Mouse (Mus musculus): ENCODE data around the gene Chl1. TPM values are rescaled to one million over a fixed set of nuclear protein-coding genes. Genes with fewer than 3 reads are reported as not detected.

The Chl1 gene
- total RNA-seq, 2 experiments from 2014 or later: 0.10 to 0.41 TPM

DNA sequence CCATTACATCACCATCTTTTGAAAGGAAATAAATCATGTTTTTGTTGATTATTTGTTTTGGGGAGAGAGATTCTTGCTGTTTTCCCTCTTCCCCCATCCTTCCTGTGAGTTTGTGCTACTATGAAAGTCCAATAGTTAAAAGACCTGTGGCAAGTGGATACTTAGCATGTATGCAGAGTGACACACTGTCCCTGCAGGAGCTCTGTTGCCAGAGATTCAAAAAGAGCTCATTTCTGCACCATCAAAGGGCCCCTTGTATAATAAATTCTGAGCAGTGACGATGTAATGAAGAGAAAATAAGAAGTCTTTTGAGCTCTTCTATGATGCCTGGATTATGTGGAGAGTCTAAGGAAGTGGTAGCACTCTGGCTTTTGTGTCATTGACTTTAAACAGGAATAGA is 33.4 kb downstream of the Chl1 start:
- no peak for DNase-seq

GRCm38 (mm10) chr6:103546314-103546713 is 35.9 kb downstream of the Chl1 start:
- DNase-seq: no peak

- DNase-seq: no peak
These were observed 39.5 kb downstream of the Chl1 start for GRCm38 (mm10) chr6:103549929-103550328.

GRCm38 (mm10) chr6:103558037-103558893 is 47.9 kb downstream of the Chl1 start:
- no peak for DNase-seq

DNA sequence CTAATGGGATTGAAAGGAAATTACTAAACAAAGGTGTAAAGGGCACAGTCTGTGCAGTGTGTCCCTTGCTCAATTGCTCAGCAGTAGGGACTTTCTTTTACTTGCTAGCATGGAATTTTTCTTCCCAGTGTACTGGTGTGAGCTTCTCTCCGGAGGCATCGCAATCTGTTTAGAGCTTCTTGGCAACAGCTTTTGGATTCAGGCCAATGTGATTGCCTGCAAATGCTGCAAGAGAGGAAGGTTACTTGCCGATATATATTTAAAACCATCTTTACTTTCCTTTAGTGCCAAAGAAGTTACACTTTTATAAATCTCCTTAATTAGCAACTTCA is 48.5 kb downstream of the Chl1 start:
- peak; percentile 21 for DNase-seq

DNA sequence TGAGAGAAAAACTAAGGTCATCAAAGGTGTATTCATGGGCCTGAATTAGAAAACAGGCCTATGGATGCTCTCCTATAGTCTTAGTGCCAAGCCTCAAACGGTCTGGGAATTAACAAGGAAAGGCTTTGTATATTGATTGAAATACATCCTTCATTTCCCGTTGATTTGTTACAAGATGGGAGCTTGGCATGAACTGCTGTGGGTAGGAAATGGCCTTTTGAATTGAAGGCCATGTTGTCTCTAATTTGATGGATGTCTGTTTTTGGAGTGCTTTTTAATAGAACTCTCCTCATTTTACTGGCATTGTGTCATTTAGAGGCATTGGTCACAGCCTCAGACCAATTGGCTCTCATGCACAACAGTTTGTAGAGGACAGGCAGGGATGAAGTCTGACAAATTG is 49.0 kb downstream of the Chl1 start:
- DNase-seq: no peak

GRCm38 (mm10) chr6:103564811-103565210 is 54.4 kb downstream of the Chl1 start:
- DNase-seq: no peak

DNA sequence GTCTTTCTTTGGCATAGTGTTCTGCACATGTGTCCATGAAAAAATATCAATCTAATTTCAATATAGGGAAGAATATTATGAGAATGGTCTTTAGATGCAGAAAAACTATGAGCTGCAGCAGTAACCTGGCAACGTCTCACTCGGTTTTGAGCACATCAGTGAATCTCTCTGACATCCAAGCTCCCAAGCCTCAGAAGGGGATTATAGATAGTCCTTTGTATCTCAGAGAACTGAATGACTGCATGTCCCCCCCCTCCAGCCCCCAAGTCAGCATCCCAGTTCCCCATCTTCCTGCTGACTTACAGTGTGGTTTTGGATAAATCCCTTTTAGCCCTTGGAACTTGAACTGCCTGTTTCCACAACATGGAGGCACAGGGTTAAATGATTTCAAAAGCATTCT is 56.9 kb downstream of the Chl1 start:
- DNase-seq: no peak

GRCm38 (mm10) chr6:103572659-103573058 is 62.3 kb downstream of the Chl1 start:
- no peak for DNase-seq

DNA sequence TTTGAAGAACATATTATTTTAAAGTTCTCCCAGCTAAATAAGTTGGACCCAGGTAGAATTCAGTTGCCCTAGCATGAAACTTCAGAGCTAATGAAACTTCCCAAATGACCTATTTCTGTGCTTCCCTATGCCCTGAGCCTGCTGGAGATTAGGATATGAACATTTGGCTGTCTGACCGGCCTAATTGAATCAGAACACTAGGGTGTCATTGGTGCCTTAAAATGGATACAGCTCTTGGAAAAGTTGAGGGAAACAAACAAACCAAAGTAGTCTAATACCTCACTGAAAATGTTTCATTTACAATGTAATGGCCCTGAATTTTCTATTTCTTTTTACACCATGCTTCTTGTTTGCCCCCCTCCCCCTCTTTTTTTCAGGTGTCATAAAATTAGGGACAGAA is 73.8 kb downstream of the Chl1 start:
- no peak for DNase-seq

GRCm38 (mm10) chr6:103585667-103586066 is 75.3 kb downstream of the Chl1 start:
- no peak for DNase-seq

DNA sequence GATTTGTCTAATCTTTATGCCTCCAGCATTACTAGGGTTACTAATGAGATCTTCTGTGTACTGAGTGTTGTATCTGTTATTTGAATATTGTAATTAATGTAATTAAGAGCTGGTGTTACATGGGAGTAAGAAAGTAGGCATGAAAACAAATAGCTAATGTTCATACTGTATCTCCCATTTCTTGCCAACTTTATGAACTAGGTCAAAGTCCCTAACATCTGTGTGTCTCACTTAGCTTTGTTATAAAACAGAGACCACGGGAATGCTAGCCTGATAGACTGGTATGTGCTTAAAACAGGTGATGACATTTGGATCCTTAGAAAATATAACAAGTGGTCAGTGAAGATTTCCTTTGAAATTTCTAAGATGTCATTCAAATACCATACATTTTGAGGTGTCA is 75.7 kb downstream of the Chl1 start:
- no peak for DNase-seq

GRCm38 (mm10) chr6:103602070-103602469 is 91.7 kb downstream of the Chl1 start:
- no peak for DNase-seq

DNA sequence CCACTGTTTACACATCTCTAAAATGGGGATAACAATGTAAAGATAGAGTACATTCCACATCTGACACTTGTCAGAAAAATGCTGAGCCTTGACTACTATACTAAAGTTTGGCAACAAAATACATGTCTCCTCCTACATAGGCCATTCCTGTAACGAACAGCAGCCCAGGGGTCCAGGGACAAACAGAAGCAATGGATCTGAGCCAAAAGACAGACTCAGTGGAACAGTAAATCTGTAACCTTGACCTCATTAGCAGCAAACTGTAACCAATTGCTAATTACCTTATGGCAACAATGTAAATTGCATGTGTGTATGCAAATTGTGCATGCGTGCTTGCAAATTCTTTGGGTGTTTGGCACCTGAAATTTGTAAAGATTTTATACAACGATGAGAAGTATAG is 100.3 kb downstream of the Chl1 start:
- no peak for DNase-seq

- DNase-seq: no peak
These were observed 102.2 kb downstream of the Chl1 start for GRCm38 (mm10) chr6:103612626-103613025.

DNA sequence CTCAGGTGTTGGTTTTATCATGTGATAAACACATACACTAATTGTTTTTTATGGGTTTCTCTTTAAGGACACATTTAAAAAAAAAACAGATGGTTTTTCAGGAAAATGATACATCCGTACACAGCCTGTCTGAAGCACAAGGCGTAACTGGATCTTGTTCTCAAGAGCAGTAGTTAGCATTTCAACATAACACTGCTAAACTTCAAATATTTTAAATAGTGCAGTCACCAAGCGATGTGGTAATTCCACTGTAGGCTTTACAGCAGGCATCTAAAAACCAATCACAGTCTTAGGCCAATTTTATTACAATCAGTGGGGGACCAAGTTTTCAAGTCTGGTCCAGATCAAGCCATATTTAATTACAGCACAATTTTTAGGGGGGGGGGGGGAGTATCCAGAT is 103.3 kb downstream of the Chl1 start:
- no peak for DNase-seq

DNA sequence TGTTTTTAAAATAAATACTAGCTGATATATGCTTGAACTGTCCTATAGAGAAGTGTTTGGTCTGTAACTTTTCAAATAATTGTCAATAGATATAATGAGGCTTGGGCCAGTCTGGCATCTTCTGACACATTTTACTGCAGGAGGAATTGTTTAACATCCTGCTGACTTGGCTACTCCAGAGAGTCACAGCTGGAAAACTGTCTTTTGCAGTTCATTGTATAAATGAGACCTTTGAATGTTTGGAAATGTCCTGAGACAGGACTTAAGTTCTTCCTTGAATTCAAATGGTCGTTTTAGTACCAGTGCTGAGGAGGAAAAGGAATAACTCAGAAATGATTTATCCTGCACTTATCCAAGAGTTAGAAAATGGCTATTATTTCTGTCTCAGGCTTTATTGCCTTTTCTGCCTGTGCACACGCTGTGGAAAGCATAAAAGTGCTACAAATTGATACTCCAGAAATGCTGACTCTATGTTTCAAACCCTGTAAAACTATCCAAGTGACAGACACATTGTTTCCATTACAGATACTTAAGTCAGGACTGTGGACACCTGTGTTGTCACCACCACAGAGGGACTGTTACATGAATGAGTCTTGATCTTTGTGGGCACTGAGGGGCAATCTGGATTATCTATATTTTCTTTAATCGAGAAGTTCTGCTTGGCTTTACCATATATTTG is 105.7 kb downstream of the Chl1 start:
- no peak for DNase-seq

- DNase-seq: no peak
These were observed 110.5 kb downstream of the Chl1 start for GRCm38 (mm10) chr6:103620880-103621279.

DNA sequence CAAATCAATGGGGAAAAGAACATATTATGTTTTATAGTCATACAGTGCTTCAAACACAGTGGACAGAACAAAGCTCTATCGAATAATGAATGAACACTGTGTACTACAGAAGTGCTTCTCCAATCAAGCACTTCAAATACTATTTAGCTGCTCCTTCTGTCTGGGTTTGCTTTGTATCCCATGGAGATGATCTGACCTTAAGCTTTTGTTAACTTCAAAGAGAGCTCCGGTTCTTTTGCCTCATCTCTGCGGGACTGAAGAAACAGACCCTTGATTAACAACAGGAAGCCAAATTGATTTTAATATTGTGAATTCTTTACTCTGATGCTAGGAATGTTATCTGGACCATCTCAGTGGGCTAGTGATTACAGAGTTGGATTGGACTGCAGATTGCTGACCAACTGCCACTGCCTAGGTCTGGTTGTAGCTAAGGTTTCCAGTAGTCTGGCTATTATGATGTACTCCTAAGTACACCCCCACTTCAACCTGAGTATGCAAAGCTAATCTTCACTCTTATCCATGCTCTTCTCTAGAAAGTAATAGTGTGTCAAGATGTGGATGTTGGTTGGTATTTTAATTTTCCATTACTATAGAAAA is 111.8 kb downstream of the Chl1 start:
- DNase-seq: no peak

- DNase-seq: no peak
These were observed 122.5 kb downstream of the Chl1 start for GRCm38 (mm10) chr6:103632856-103633255.

- no peak for DNase-seq
These were observed 146.4 kb downstream of the Chl1 start for GRCm38 (mm10) chr6:103656778-103657177.

GRCm38 (mm10) chr6:103659173-103659572 is 148.8 kb downstream of the Chl1 start:
- DNase-seq: no peak

DNA sequence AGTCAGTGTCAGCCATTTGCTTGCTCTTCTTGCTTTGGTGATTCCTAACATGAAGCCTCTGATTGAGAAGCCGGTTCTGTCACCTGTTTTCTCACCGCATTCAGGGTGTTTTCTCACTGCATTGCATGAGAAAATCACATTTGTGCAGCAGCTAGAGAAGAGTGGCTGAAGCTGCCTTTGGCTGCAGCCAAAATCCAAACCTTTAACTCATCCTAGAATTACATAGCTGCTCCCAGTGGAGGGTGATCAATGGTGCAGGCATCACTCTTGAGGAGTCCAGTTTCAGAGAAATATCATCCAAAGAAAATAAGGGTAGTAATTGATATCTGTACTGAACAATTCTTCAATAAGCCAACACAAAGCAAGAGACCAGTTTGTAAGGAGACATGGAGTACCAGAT is 154.8 kb downstream of the Chl1 start:
- no peak for DNase-seq

All from heart, postnatal 4 days (tissue).